Mouse (Mus musculus) layer of hippocampus, adult 2 months (tissue): ENCODE data around the gene Cryba4. TPM values are rescaled to one million over a fixed set of nuclear protein-coding genes. Genes with fewer than 3 reads are reported as not detected.
A peak's percentile ranks its signal among the peaks of the same experiment; 100 is the strongest.

Experiments used
- DNase-seq, 2 experiments: peaks; one replicate each; pipeline ENCODE4 v3.0.0; 2022; ENCODE audit warnings: low spot score in 2 of 2
- H3K27ac ChIP-seq: fragments of 200-600 bp; 2 replicates; pipeline ENCODE4 v1.8.1; 2022
- H3K4me3 ChIP-seq: fragments of 200-600 bp; 2 replicates; pipeline ENCODE4 v1.8.1; 2022; ENCODE audit warnings: mild to moderate bottlenecking
- CTCF ChIP-seq: fragments of 200-600 bp; conservative IDR thresholded peaks from 2 replicates; pipeline ENCODE4 v1.8.1; 2022; ENCODE audit warnings: antibody characterized with exemption, mild to moderate bottlenecking, moderate library complexity
- total RNA-seq, 2 experiments: library from RNA; stranded (reverse); gene quantifications; 2 replicates each; pipeline ENCODE4 v1.2.3; 2021

Cryba4 gene
- total RNA-seq, 2 experiments from 2014 or later, result 1.0 to 1.5 TPM

DNA sequence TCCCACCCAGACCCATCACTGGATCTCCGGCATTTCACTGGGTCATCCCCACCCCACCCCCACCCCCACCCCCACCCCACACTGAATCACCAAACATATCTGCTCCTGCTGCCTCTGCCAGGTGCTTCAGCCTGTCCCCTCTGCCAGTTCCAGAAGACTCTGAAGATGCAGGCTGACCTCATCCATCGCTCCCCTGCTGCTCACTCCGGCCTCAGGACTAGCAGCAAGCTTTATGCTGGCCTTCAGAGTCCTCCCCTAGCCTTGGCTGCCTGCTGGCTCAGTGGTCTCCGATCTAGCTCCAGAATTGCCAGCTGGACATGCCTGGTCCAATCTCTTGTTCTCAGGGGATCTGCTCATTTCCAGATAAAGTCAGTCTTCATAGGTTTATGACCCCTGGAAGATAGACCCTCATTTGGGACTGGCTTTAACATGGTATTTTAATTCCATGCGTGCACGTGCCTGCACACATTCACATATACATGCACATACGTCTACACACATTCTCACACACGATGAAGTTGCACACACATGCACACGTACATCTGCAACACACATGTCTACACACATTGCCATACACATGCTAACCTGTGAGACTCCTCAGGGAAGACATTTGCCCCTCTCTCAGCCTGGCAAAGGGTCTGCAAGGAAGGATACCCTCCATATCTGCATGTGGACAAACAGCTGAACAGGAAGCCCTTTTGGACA lies 14.3 kb downstream of the Cryba4 start:
- H3K27ac ChIP-seq, result peak overlapping the region; percentile 84
- H3K4me3 ChIP-seq, result no peak overlapping the region
- DNase-seq, result no peak
- TF ChIP-seq CTCF, result no peak

GRCm38 (mm10) chr5:112237439-112237838 lies 14.9 kb downstream of the Cryba4 start:
- no peak for DNase-seq
- no peak for TF ChIP-seq CTCF
- H3K27ac ChIP-seq, result peak overlapping the region; percentile 39; the same call in 1 of the 2 replicates
- no peak overlapping the region for H3K4me3 ChIP-seq

GRCm38 (mm10) chr5:112236631-112237030 lies 15.7 kb downstream of the Cryba4 start:
- no peak for DNase-seq
- TF ChIP-seq CTCF, result no peak
- no peak overlapping the region for H3K27ac ChIP-seq
- H3K4me3 ChIP-seq, result no peak overlapping the region

- DNase-seq, result no peak
- TF ChIP-seq CTCF, result no peak
- Histone ChIP-seq H3K4me3 (no peak overlapping the region), H3K27ac (no peak overlapping the region)
Measured at GRCm38 (mm10) chr5:112235806-112236205, 16.5 kb downstream of the Cryba4 start.

GRCm38 (mm10) chr5:112228240-112229076 lies 23.9 kb downstream of the Cryba4 start:
- TF ChIP-seq CTCF, result no peak
- Histone ChIP-seq H3K27ac (peak overlapping the region; percentile 95), H3K4me3 (peak overlapping the region; percentile 87)
- peak; percentile 67 to 76 for DNase-seq

DNA sequence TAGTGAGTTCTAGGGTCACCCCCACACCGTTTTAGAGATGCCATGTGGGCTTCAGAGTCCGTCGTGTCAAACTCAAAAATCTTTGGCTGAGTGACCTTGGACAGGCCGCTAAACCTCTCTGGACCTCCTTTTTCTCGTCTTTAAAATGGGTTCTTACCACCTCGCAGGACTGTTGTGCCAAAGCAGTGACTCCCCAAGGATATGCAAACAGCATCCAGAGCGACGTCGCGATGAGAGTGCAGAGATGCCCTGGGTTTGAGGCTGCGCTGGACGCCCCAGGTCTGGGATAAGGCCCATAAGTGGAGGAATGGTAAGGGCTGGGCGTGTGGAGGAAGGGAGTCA lies 24.4 kb downstream of the Cryba4 start:
- DNase-seq, result no peak
- Histone ChIP-seq H3K4me3 (peak overlapping the region; percentile 87), H3K27ac (peak overlapping the region; percentile 95)
- no peak for TF ChIP-seq CTCF

- peak overlapping the region; percentile 95 for H3K27ac ChIP-seq
Measured at GRCm38 (mm10) chr5:112227354-112227753, 25.0 kb downstream of the Cryba4 start.

GRCm38 (mm10) chr5:112225591-112225990 lies 26.7 kb downstream of the Cryba4 start:
- no peak for DNase-seq
- TF ChIP-seq CTCF, result no peak
- Histone ChIP-seq H3K27ac (no peak overlapping the region; the same call in 1 of the 2 replicates), H3K4me3 (peak overlapping the region; percentile 27)

More at GRCm38 (mm10) chr5:112227354-112227753, 25.0 kb downstream of the Cryba4 start:
- TF ChIP-seq CTCF, result no peak
- H3K4me3 ChIP-seq, result peak overlapping the region; percentile 87
- DNase-seq, result peak; percentile 69 to 70

DNA sequence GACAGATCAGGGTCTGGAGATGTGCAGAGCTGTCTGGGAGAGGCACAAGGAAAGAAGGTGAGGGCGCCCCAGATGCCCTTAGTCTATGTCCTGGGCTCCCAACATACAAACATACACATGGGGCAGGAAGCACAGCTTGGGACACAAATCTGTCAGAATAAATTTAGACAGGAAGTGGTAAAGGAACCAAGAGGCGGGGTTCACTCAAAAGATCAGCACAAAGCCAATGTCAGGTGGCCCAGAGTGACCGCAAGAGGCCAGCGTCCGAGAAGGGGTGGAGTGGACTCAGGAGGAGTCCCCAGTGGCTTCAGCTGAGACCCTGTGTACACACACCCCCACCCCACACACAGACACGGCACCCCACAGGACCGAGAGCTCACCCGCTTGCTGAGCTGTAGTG lies 32.1 kb downstream of the Cryba4 start:
- no peak overlapping the region for H3K4me3 ChIP-seq
- no peak for DNase-seq
- no peak for TF ChIP-seq CTCF
- H3K27ac ChIP-seq, result no peak overlapping the region

- no peak overlapping the region for H3K4me3 ChIP-seq
- TF ChIP-seq CTCF, result no peak
- no peak for DNase-seq
- H3K27ac ChIP-seq, result no peak overlapping the region
Measured at GRCm38 (mm10) chr5:112219398-112219797, 32.9 kb downstream of the Cryba4 start.

- Histone ChIP-seq H3K4me3 (no peak overlapping the region), H3K27ac (no peak overlapping the region)
- no peak for DNase-seq
- no peak for TF ChIP-seq CTCF
Measured at GRCm38 (mm10) chr5:112218679-112219078, 33.6 kb downstream of the Cryba4 start.

GRCm38 (mm10) chr5:112217031-112217430 lies 35.3 kb downstream of the Cryba4 start:
- Histone ChIP-seq H3K4me3 (no peak overlapping the region), H3K27ac (no peak overlapping the region)
- 0 out of 2 replicates have a peak, but pooled peaks have one; percentile 30 for TF ChIP-seq CTCF
- no peak for DNase-seq

GRCm38 (mm10) chr5:112216335-112216734 lies 36.0 kb downstream of the Cryba4 start:
- DNase-seq, result no peak
- TF ChIP-seq CTCF, result no peak
- no peak overlapping the region for H3K4me3 ChIP-seq
- peak overlapping the region; percentile 71; the same call in 1 of the 2 replicates for H3K27ac ChIP-seq
